ENCODE assay signal across 27 mouse cellular contexts in genomic region chr7:111528961-111529643, GRCm38 (mm10).
DNase-seq lines count a peak whose midpoint lies in the region; ATAC-seq and TF ChIP-seq lines count a peak whose summit lies in the region.
"Had no signal": no experiment of that assay in that cellular context is flagged by ENCODE, and none has a peak within 500 bp of the region (broad histone marks: within the 10 kb centered on the region; RNA-seq: fewer than 3 reads in every experiment).

No protein-coding gene starts in this region.

- H3K36me3 ChIP-seq in lung, embryonic 14.5 days (ENCODE audit: insufficient read depth) = no peaks in the 10 kb centered on the region
- no peaks in the 10 kb centered on the region for H3K36me3 ChIP-seq in stomach, embryonic 14.5 days (ENCODE audit: control insufficient read depth, insufficient read depth, low read length)
- no peaks in the 10 kb centered on the region for H3K36me3 ChIP-seq in stomach, embryonic 15.5 days
- H3K36me3 ChIP-seq: embryonic facial prominence, embryonic 15.5 days; heart, embryonic 15.5 days had no signal

- no peaks in the 10 kb centered on the region for H3K4me1 ChIP-seq in lung, embryonic 14.5 days (ENCODE audit: insufficient read depth)
- H3K4me1 ChIP-seq in lung, adult 2 months (ENCODE audit: control insufficient read depth, insufficient read depth, low read length) = peaks cover 7% of the 10 kb centered on the region
- no peaks in the 10 kb centered on the region for H3K4me1 ChIP-seq in stomach, embryonic 14.5 days (ENCODE audit: control insufficient read depth, insufficient read depth, low read length)
- H3K4me1 ChIP-seq in stomach, embryonic 15.5 days = no peaks in the 10 kb centered on the region
- no peaks in the 10 kb centered on the region for H3K4me1 ChIP-seq in cerebellum, adult 2 months (ENCODE audit: control insufficient read depth, insufficient read depth, low read length)
- H3K4me1 ChIP-seq: embryonic facial prominence, embryonic 15.5 days had no signal

- no peak for TF ChIP-seq CTCF in lung, embryonic 14.5 days (IDR thresholded peaks at IDR 0.05; ENCODE audit: low read depth)
- TF ChIP-seq CTCF in lung, adult 2 months (IDR thresholded peaks at IDR 0.05; ENCODE audit: insufficient read depth, low read length) = no peak
- TF ChIP-seq CTCF in cerebellum, adult 2 months (IDR thresholded peaks at IDR 0.05; ENCODE audit: borderline replicate concordance, insufficient read depth, low read depth, low read length) = no peak

- no peak overlapping the region for H3K4me3 ChIP-seq in lung, embryonic 14.5 days (ENCODE audit: low read depth, low read length)
- H3K4me3 ChIP-seq in lung, adult 2 months (replicated peaks; ENCODE audit: extremely low read depth, low read depth, low read length) = no peak overlapping the region
- H3K4me3 ChIP-seq in stomach, embryonic 14.5 days (ENCODE audit: low read depth, low read length) = no peak overlapping the region
- no peak overlapping the region for H3K4me3 ChIP-seq in stomach, embryonic 15.5 days (replicated peaks)
- no peak overlapping the region for H3K4me3 ChIP-seq in cerebellum, adult 2 months (replicated peaks; ENCODE audit: insufficient read depth, low read depth, low read length)
- H3K4me3 ChIP-seq: embryonic facial prominence, embryonic 15.5 days; gastrocnemius, adult 2 months; heart, embryonic 12.5 days; heart, embryonic 15.5 days had no signal

- H3K27me3 ChIP-seq in lung, embryonic 14.5 days (ENCODE audit: insufficient read depth, low read length) = no peaks in the 10 kb centered on the region
- no peaks in the 10 kb centered on the region for H3K27me3 ChIP-seq in stomach, embryonic 14.5 days (ENCODE audit: control insufficient read depth, insufficient read depth, low read length)
- H3K27me3 ChIP-seq in stomach, embryonic 15.5 days (replicated peaks) = no peaks in the 10 kb centered on the region
- no peaks in the 10 kb centered on the region for H3K27me3 ChIP-seq in cerebellum, adult 2 months (ENCODE audit: control insufficient read depth, insufficient read depth, low read length)
- H3K27me3 ChIP-seq: embryonic facial prominence, embryonic 15.5 days; heart, embryonic 12.5 days; heart, embryonic 15.5 days had no signal

- 58% methylated on average over 3 of the region's 3 CpGs for WGBS in lung, embryonic 14.5 days
- 81% methylated on average over 3 of the region's 3 CpGs for WGBS in lung, adult 2 months
- WGBS in stomach, embryonic 14.5 days = 70% methylated on average over 3 of the region's 3 CpGs
- 62% methylated on average over 3 of the region's 3 CpGs for WGBS in stomach, embryonic 15.5 days
- 92% methylated on average over 3 of the region's 3 CpGs for WGBS in cerebellum, adult 2 months

- H3K9me3 ChIP-seq in lung, embryonic 14.5 days (ENCODE audit: low read depth, low read length) = no peaks in the 10 kb centered on the region
- H3K9me3 ChIP-seq in stomach, embryonic 14.5 days (ENCODE audit: control insufficient read depth, low read depth, low read length) = no peaks in the 10 kb centered on the region
- H3K9me3 ChIP-seq in stomach, embryonic 15.5 days = no peaks in the 10 kb centered on the region
- H3K9me3 ChIP-seq: embryonic facial prominence, embryonic 15.5 days; heart, embryonic 12.5 days; heart, embryonic 15.5 days had no signal

- ATAC-seq in lung, embryonic 14.5 days (ENCODE audit: insufficient read depth) = peak; percentile 44
- peak; percentile 90 for ATAC-seq in stomach, embryonic 14.5 days (ENCODE audit: insufficient number of reproducible peaks, insufficient read depth, low FRiP score, low read depth)
- ATAC-seq in stomach, embryonic 15.5 days (ENCODE audit: insufficient read depth, low FRiP score, low read depth) = peak; percentile 90
- ATAC-seq: CD4-positive, CD25-positive, alpha-beta regulatory T cell, adult 4 months; forebrain, embryonic 14.5 days; forebrain, postnatal 0 days had no signal

- no peak overlapping the region for H3K27ac ChIP-seq in lung, embryonic 14.5 days (ENCODE audit: low read depth)
- H3K27ac ChIP-seq in stomach, embryonic 14.5 days (ENCODE audit: low read length) = peak overlapping the region; percentile 44; the same call in 1 of the 2 replicates
- peak overlapping the region; percentile 57 for H3K27ac ChIP-seq in stomach, embryonic 15.5 days
- H3K27ac ChIP-seq in cerebellum, adult 2 months (ENCODE audit: insufficient read depth, low read length) = no peak overlapping the region
- H3K27ac ChIP-seq: embryonic facial prominence, embryonic 15.5 days; gastrocnemius, adult 2 months; heart, embryonic 15.5 days; hindbrain, embryonic 14.5 days had no signal

- DNase-seq in lung, embryonic 14.5 days = no peak
- no peak for DNase-seq in lung, adult 2 months
- peak; percentile 26 for DNase-seq in urinary bladder, postnatal 14 days (ENCODE audit: low spot score)
- DNase-seq in urinary bladder, adult 2 months (ENCODE audit: low spot score) = no peak
- DNase-seq in layer of hippocampus, postnatal 25 days (ENCODE audit: extremely low spot score in 1 of 2, low spot score in 1 of 2) = no peak
- DNase-seq in cerebellum, adult 2 months = no peak
- DNase-seq: adrenal gland, adult 2 months; adrenal gland, postnatal 14 days; cerebellum, adult 11 months; cerebellum, adult 8-10 months; cerebellum, postnatal 10 days; cerebellum, postnatal 36 days; embryo, embryonic 11 days; gastrocnemius, adult 2 months; gastrocnemius, postnatal 14 days; heart, adult 18-20 months; heart, postnatal 10 days; heart, postnatal 4 days had no signal

- no peak for TF ChIP-seq POLR2A in lung, adult 2 months (IDR thresholded peaks at IDR 0.05; ENCODE audit: borderline replicate concordance, extremely low read depth, low read depth, low read length)
- TF ChIP-seq POLR2A in cerebellum, adult 2 months (IDR thresholded peaks at IDR 0.05; ENCODE audit: borderline replicate concordance, insufficient read depth, low read length) = no peak

- no peak overlapping the region for H3K9ac ChIP-seq in lung, embryonic 14.5 days
- H3K9ac ChIP-seq in stomach, embryonic 14.5 days (replicated peaks; ENCODE audit: low read depth, low read length) = no peak overlapping the region
- H3K9ac ChIP-seq in stomach, embryonic 15.5 days = no peak overlapping the region
- H3K9ac ChIP-seq: embryonic facial prominence, embryonic 15.5 days; forebrain, postnatal 0 days; heart, embryonic 12.5 days; heart, embryonic 15.5 days; hindbrain, embryonic 14.5 days had no signal

- H3K4me2 ChIP-seq in lung, embryonic 14.5 days = no peak overlapping the region
- H3K4me2 ChIP-seq in stomach, embryonic 14.5 days (replicated peaks; ENCODE audit: low read depth, low read length) = no peak overlapping the region
- 0 out of 2 replicates have a peak overlapping the region, but pooled peaks have one; percentile 12 for H3K4me2 ChIP-seq in stomach, embryonic 15.5 days
- H3K4me2 ChIP-seq: embryonic facial prominence, embryonic 15.5 days; heart, embryonic 12.5 days; heart, embryonic 15.5 days; hindbrain, embryonic 14.5 days had no signal

Comparison
In these comparisons a context has a peak if more than half of its experiments do, and no peak if none do; other contexts are left out.
1. H3K27ac ChIP-seq: peak in stomach, embryonic 14.5 days (single experiment) and stomach, embryonic 15.5 days (single experiment); none in lung, embryonic 14.5 days (single experiment) and cerebellum, adult 2 months (single experiment).
2. Peak in every context shown above with its lines, with median percentiles within 50 percentile points of each other: ATAC-seq.